Mouse (Mus musculus) liver, embryonic 14.5 days (tissue): ENCODE results near the gene Myo18a.

Experiments
- CTCF ChIP-seq: IDR thresholded peaks from 2 replicates; pipeline ENCODE4 v1.5.1; 2016; ENCODE audit warnings: antibody characterized with exemption, low read depth, control low read depth
- EP300 ChIP-seq: IDR thresholded peaks from 2 replicates; pipeline ENCODE4 v1.6.1; 2016; ENCODE audit warnings: antibody characterized with exemption, low read depth

- TF ChIP-seq CTCF, result no peak
- TF ChIP-seq EP300, result no peak
Measured at GRCm38 (mm10) chr11:77890648-77891258, 127.7 kb downstream of the Myo18a start.
